Mouse (Mus musculus): ENCODE data around the gene Otop2. TPM values are rescaled to one million over a fixed set of nuclear protein-coding genes. Genes with fewer than 3 reads are reported as not detected.

The Otop2 gene
- polyA plus RNA-seq, 1 experiment from 2014 or later, result not detected

Other genes with a start within 250 kb of the Otop2 start
- 0.67 and 0.89 TPM in 2 replicates for gene Cd300e, start 245.0 kb upstream of the Otop2 start, polyA plus RNA-seq (2015; fragmentation: Nextera tagmentation; extraction: Ambion mirVana)
- gene Rab37, start 215.7 kb upstream of the Otop2 start, polyA plus RNA-seq (2015; fragmentation: Nextera tagmentation; extraction: Ambion mirVana), result 2.2 and 2.3 TPM in 2 replicates
- gene Cd300lf, start 173.2 kb upstream of the Otop2 start, polyA plus RNA-seq (2015; fragmentation: Nextera tagmentation; extraction: Ambion mirVana), result 4.5 and 4.8 TPM in 2 replicates
- 76.4 and 82.1 TPM in 2 replicates for gene Slc9a3r1, start 143.8 kb upstream of the Otop2 start, polyA plus RNA-seq (2015; fragmentation: Nextera tagmentation; extraction: Ambion mirVana)
- gene Tmem104, start 119.7 kb upstream of the Otop2 start, polyA plus RNA-seq (2015; fragmentation: Nextera tagmentation; extraction: Ambion mirVana), result 5.1 and 6.0 TPM in 2 replicates
- gene Nat9, start 119.3 kb upstream of the Otop2 start, polyA plus RNA-seq (2015; fragmentation: Nextera tagmentation; extraction: Ambion mirVana), result 9.9 and 11.6 TPM in 2 replicates
- gene Grin2c, start 39.9 kb upstream of the Otop2 start, polyA plus RNA-seq (2015; fragmentation: Nextera tagmentation; extraction: Ambion mirVana), result 0.05 TPM in 2 replicates
- 19.5 and 21.1 TPM in 2 replicates for gene Fdxr, start 30.1 kb upstream of the Otop2 start, polyA plus RNA-seq (2015; fragmentation: Nextera tagmentation; extraction: Ambion mirVana)
- gene Fads6, start 9.5 kb upstream of the Otop2 start, polyA plus RNA-seq (2015; fragmentation: Nextera tagmentation; extraction: Ambion mirVana), result 3.4 and 4.1 TPM in 2 replicates
- gene Ush1g, start 14.9 kb downstream of the Otop2 start, polyA plus RNA-seq (2015; fragmentation: Nextera tagmentation; extraction: Ambion mirVana), result 0.20 and 0.22 TPM in 2 replicates
- not detected in 2 replicates for gene Otop3, start 27.6 kb downstream of the Otop2 start, polyA plus RNA-seq (2015; fragmentation: Nextera tagmentation; extraction: Ambion mirVana)
- gene Hid1, start 60.6 kb downstream of the Otop2 start, polyA plus RNA-seq (2015; fragmentation: Nextera tagmentation; extraction: Ambion mirVana), result 1.1 and 1.5 TPM in 2 replicates
- 1.2 and 1.3 TPM in 2 replicates for gene Cdr2l, start 74.8 kb downstream of the Otop2 start, polyA plus RNA-seq (2015; fragmentation: Nextera tagmentation; extraction: Ambion mirVana)
- gene Mrpl58, start 96.6 kb downstream of the Otop2 start, polyA plus RNA-seq (2015; fragmentation: Nextera tagmentation; extraction: Ambion mirVana), result 78.1 and 78.7 TPM in 2 replicates
- 453 and 509 TPM in 2 replicates for gene Atp5h, start 112.8 kb downstream of the Otop2 start, polyA plus RNA-seq (2015; fragmentation: Nextera tagmentation; extraction: Ambion mirVana)
- 4.4 and 5.6 TPM in 2 replicates for gene Kctd2, start 113.0 kb downstream of the Otop2 start, polyA plus RNA-seq (2015; fragmentation: Nextera tagmentation; extraction: Ambion mirVana)
- 0.55 and 0.71 TPM in 2 replicates for gene Trim80, start 133.4 kb downstream of the Otop2 start, polyA plus RNA-seq (2015; fragmentation: Nextera tagmentation; extraction: Ambion mirVana)
- 0.08 and 0.15 TPM in 2 replicates for gene Slc16a5, start 155.3 kb downstream of the Otop2 start, polyA plus RNA-seq (2015; fragmentation: Nextera tagmentation; extraction: Ambion mirVana)
- gene Armc7, start 168.5 kb downstream of the Otop2 start, polyA plus RNA-seq (2015; fragmentation: Nextera tagmentation; extraction: Ambion mirVana), result 3.3 and 3.5 TPM in 2 replicates
- 38.1 and 41.9 TPM in 2 replicates for gene Nt5c, start 184.7 kb downstream of the Otop2 start, polyA plus RNA-seq (2015; fragmentation: Nextera tagmentation; extraction: Ambion mirVana)
- 233 and 234 TPM in 2 replicates for gene Jpt1, start 207.2 kb downstream of the Otop2 start, polyA plus RNA-seq (2015; fragmentation: Nextera tagmentation; extraction: Ambion mirVana)
- gene Sumo2, start 229.1 kb downstream of the Otop2 start, polyA plus RNA-seq (2015; fragmentation: Nextera tagmentation; extraction: Ambion mirVana), result 301 and 355 TPM in 2 replicates